Mouse (Mus musculus) cortical plate, adult 2 months (tissue): ENCODE results near the gene Arhgap6.

ENCODE experiments used
- CTCF ChIP-seq: fragments of 200-500 bp; IDR thresholded peaks from 2 replicates; pipeline ENCODE4 v1.5.1; 2011; ENCODE audit warnings: mild to moderate bottlenecking, control low read depth, low read length; ENCODE audit not compliant: insufficient read depth; ENCODE audit errors: extremely low read depth
- POLR2A ChIP-seq: fragments of 200-500 bp; IDR thresholded peaks from 2 replicates; pipeline ENCODE4 v1.6.1; 2011; ENCODE audit warnings: mild to moderate bottlenecking, low read length, control low read depth; ENCODE audit not compliant: insufficient read depth; ENCODE audit errors: extremely low read depth

DNA sequence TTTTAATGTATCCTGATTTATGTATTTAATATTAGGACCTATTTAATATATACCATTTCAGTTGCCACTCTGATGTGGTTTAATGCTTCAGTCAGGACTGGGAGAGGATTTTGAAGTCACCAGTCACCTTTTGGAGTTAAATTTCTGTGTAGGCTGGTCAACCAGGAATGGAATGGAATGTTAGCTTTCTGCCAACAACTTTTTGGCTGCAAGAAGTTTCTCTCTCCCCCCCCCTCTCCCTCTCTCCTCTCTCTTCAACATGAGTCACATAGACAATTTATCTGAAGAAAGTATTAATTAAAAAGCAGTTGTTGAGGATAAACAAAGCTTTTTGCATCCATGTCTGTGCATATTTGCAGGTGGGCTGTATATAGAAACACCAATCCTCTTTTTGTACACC, 217.8 kb downstream of the Arhgap6 start:
- no peak for TF ChIP-seq CTCF
- no peak for TF ChIP-seq POLR2A
